Mouse (Mus musculus): Measurements from ENCODE around the gene Nme6. TPM values are rescaled to one million over a fixed set of nuclear protein-coding genes. Genes with fewer than 3 reads are reported as not detected.
A peak's percentile ranks its signal among the peaks of the same experiment; 100 is the strongest.
"Not testable (repeated sequence)": the region's sequence is repeated elsewhere in the genome, so short reads cannot be mapped to it uniquely, and the experiment has no call there.

The Nme6 gene
- 6.5 and 9.3 TPM in 2 replicates for total RNA-seq (2017)

DNA sequence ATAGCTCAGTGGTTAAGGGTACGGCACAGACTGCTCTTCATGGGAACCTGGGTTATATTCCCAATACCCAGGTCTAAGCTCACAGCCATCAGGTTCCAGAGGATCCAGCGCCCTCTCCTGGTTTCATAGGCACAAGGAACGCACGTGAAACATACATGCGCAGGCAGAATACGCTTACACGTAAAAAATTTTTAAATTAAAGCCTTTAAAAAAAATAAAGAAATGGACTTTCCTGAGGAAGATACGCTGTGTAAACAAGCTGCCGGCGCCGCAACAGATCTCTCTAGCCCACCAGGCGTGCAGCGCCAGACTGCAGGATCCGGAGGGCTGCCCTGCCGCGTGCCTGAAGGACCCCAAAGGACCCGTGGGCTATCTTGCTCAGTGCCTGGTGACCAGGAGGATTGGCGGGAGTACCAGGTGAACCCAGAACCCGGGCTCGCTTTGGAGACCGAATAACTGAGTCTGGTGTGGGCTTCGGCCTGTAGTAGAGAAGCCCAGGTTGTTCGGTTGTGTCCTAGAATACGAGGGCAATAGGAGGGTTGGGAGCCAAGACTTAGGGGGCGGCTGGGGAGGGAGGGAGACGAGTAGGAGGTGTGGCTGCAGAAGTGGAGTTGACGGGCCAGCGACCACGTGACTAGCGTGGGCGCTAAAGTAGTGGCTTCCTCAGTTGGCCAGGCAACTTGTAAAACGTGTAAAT is at the start of gene Nme6:
Gene Nme6, plus strand, starts transcription at position 359 of the 697 bp plus-strand sequence.
- ATAC-seq (ENCODE audit: extremely low read depth, insufficient number of reproducible peaks, low FRiP score, poor library complexity, severe bottlenecking) = peak; percentile 89

DNA sequence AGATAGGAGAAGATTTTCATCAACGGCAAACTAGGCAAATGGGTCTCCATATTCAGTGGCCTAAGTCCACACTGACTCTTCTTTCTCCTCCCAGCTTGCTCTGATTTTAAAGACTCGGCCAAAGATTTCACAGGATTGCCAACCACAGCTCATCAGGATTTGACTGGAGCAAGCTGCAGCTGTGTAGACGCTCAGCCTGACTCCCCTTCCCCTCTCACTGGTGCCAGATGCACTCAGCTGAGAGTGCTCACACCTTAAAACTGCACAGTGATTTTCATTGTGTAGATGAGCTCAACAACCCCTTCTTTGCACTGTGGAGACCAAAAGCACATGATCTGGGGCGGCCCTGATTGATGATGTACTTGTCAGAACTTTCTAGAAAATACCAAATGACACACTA is 42.0 kb upstream of the Nme6 start, which contains the start of gene Fbxw27:
Gene Fbxw27, minus strand, starts transcription at position 101 of the 400 bp plus-strand sequence.
- ATAC-seq (ENCODE audit: extremely low read depth, insufficient number of reproducible peaks, low FRiP score, poor library complexity, severe bottlenecking) = not testable (repeated sequence)

DNA sequence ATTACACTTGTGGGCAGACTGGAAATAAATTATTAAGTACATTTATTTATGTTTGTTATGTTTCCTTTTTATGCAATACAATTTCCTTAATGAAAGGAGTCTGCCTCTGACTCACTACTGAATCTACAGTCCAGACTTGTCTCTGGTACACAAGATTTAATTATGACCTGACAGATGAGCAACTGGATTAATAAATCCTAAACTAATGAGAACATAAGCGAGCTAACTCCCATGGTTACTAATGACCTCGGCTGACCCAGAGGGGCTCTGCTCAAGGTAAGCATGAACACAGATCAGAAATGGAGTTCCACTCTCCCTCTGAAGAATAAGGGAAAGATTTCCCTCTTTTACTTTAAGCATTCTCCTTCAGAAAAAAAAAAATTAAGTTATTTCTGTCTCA is 37.3 kb upstream of the Nme6 start:
- ATAC-seq (ENCODE audit: extremely low read depth, insufficient number of reproducible peaks, low FRiP score, poor library complexity, severe bottlenecking) = no peak

DNA sequence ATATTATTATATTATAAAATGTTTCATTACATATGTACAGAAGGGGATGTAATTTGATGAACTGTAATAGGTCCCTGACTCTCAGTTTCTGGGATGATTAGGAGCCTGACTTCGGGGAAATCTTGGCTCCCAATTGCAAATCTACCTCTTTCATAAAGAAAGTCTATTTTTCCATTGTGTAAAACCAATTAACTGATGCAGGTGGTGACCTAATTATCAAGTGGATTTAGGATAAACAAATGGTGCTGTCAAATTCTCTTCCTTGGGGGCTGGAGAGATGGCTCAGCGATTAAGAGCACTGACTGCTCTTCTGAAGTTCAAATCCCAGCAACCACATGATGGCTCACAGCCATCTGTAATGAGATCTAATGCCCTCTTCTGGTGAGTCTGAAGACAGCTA is 36.7 kb upstream of the Nme6 start:
- ATAC-seq (ENCODE audit: extremely low read depth, insufficient number of reproducible peaks, low FRiP score, poor library complexity, severe bottlenecking) = no peak

DNA sequence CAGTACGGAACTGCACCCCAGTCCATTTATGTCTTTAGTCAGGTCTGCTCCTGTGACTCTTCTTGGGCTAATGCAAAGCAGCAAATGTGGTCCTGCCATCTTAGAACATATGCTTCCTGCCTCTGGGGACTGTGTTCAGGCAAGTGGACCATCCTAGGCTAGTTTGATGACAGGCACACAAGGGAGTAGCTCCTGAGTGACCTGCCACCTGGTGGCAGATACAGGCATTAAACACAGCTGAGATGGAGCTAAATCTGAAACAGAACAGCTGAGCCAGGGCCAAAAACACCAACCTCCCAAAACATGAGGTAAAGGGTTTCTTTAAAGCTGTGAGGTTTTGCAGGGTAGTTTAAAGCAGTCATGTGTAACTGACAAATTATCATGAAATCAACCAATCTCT is 34.5 kb upstream of the Nme6 start:
- no peak for ATAC-seq (ENCODE audit: extremely low read depth, insufficient number of reproducible peaks, low FRiP score, poor library complexity, severe bottlenecking)

DNA sequence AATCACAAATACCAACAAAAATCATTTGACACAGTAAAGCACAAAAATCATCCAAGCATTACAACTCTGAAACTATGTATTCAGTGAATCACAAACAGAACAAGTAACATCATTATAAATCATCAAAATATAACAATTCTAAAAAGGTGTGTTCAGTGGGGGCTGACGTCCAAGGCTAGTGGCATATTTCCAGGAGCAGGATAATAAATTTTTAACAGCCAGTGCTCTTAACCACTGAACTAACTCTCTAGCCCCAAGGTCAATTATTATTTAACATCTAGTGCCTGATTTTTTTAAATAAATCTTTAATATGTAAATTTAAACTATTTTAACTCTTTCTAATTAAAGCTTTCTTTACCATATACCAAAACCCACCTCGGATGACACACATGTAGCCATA is 27.0 kb upstream of the Nme6 start:
- not testable (repeated sequence) for ATAC-seq (ENCODE audit: extremely low read depth, insufficient number of reproducible peaks, low FRiP score, poor library complexity, severe bottlenecking)

DNA sequence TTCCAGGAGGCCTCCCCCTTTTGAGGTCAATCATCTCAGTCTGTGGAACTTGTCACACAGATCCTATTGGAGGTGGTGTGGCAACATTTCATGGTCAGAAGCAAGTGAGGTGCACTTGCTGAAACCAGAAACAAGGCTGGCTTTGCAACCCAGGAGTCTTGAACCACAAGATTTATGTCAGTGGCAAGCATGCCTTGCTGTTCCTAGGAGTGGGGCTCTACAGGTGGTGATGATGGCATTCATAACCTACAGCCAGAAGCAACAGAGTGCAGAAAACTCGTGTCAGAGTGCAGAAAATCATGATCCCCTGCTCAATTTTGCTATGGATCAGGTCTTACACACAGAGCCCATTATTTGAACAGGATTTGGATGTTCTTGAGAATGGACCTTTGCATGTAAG is 26.3 kb upstream of the Nme6 start:
- no peak for ATAC-seq (ENCODE audit: extremely low read depth, insufficient number of reproducible peaks, low FRiP score, poor library complexity, severe bottlenecking)

DNA sequence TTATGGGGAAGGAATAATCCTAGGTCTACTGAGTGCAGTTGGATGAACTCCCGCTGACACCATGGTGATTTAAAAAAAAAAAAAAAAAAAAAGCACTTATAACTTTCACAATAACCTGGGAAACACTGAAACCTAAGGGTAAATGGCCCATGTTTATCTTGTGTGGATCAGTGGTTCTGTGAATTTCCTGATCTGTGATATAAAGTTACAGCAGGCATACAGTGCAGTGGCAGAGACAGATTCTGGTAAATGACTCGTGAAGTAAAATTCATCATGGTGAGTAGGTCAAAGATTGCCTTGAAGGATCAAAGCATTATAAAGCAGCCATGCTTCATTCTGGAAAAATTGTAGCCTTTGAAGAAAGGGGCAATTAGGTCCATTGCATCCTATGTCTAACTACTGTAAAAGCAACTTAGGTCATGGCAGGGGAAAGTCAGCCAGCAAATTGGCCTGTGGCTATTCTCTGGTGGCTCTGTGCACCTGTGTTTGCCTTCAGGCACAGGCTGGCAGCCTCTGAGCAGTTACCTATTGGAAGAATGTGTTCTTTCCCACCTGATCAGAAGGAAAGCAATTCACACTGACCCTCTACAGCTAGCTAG is 25.8 kb upstream of the Nme6 start:
- ATAC-seq (ENCODE audit: extremely low read depth, insufficient number of reproducible peaks, low FRiP score, poor library complexity, severe bottlenecking) = no peak

DNA sequence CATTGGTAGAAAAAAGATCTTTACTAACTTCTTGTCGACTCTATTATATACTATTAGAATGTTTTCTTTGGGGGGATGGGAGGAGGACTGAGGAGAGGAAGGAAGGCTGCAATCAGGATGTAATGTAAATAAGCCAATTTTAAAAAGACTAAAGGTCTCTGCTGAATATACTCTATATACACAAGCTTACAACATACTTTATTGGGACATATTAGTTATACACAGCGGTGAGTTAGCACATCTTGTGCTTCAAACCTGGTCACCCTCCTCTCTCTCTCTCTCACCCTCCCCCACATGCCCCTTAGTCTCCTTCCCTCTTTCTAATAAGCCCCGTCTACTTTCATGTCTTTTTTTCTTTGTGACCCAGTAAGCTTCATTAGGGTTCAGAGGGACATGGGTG is 24.7 kb upstream of the Nme6 start:
- no peak for ATAC-seq (ENCODE audit: extremely low read depth, insufficient number of reproducible peaks, low FRiP score, poor library complexity, severe bottlenecking)

DNA sequence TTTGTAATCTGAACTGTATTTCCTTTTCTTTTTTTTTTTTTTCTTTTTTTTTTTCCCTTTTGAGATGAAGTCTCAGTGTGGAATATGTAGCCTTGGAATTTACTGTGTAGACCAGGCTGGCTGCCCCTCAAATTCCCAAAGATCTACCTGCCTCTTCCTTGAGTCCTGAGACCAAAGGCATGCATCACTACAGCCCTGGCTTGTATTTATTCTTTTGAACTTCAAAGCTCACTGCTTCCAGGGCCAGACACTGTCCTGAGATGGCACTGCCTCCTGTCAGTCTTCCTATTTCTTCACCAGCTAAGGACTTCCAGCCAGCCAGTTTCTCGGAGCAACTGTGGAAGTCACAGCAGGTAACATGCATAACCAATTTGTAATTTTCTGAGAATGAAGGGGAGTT is 20.6 kb upstream of the Nme6 start, which contains the start of gene Spink8:
Gene Spink8, plus strand, starts transcription at position 301 of the 400 bp plus-strand sequence.
- no peak for ATAC-seq (ENCODE audit: extremely low read depth, insufficient number of reproducible peaks, low FRiP score, poor library complexity, severe bottlenecking)

DNA sequence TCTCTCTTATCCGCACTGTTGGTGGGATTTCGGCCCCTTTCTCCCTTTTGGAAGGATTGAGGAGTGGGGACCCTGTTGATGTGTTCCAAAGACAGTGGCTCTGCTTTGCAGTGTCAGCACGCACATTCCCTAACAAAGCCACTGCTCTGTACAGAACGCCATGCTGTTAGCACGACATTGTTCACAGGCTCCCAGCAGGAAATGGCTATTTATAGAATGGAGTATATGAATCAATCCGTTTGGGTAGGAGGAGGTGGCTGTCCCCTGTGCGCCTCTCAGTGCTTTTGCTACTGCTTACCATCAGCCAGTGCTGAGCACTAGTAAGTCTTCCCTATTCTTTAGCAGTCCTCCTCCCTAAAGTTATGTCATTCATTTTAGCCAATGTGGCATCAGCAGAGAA is 19.1 kb upstream of the Nme6 start:
- no peak for ATAC-seq (ENCODE audit: extremely low read depth, insufficient number of reproducible peaks, low FRiP score, poor library complexity, severe bottlenecking)

DNA sequence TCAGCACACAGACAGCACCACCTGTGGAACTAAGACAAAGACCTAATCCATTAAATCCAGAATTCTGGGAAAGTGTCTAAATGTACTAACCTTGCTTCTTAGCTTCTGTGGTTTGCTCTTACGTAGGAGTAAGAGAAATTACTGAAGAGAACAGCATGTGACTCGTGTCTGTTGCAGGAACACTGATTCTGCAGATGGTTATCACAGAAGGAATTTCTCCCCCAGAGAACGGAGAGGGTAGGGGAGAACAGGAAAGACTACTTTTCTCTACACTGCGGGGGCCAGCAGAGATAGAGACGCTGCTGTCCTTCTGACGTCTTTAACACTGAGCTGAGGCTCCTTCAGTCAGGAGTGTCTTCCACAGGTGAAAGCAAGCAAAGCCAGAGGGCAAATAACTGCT is 16.2 kb upstream of the Nme6 start:
- no peak for ATAC-seq (ENCODE audit: extremely low read depth, insufficient number of reproducible peaks, low FRiP score, poor library complexity, severe bottlenecking)

DNA sequence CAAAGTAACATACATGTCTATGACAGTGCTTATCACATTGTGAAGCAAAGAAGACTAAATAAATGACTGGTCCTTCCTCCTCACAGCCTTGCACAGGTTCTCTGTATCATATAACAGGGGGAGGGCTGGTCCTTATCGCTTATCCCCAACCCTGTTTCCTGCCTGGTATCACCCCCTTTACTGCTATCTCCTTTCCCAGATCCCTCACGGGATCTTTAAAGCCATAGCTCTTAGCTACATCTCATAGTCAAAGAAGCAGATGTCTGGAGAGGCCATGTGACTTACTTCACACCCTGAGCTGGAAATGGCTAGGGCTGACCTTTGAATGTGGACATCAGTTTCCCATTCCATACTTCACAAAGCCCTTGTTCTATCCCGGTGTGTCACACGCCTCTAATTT is 6.8 kb upstream of the Nme6 start:
- ATAC-seq (ENCODE audit: extremely low read depth, insufficient number of reproducible peaks, low FRiP score, poor library complexity, severe bottlenecking) = no peak

DNA sequence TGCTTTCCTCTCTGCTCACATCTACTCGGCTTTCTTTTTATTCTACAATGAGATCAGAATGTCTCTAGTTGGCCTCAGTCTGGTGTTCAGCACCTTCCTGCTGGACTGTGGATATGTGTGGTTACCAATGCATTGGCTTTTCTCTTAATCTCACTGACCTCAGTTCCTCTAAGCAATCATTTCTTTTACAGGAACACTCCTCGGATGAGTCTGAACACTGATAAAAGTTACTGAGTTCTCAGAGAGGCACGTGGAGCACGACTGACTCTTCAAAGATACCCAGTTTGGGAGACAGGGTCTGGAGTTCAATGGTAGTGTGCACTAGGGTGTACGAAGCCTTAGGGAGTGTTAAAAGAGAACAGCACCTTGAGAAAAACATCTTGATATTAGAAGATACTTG is 6.4 kb upstream of the Nme6 start:
- no peak for ATAC-seq (ENCODE audit: extremely low read depth, insufficient number of reproducible peaks, low FRiP score, poor library complexity, severe bottlenecking)

DNA sequence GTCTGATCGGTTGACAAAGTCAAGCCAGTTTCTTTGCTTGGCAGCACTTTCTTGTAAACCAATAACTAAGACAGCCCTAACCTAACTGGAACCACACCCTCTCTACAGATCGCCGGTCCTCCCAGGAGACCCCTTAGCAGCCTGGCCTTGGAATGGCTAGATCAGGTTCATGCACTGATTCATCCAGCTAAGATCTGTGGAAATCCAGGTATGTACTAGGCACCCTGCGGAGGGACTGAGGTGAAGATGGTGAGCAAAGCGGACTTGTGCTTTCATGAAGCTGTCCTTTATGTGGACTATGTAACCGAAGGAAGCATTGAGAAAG is 501 bp downstream of the Nme6 start:
- no peak for ATAC-seq (ENCODE audit: extremely low read depth, insufficient number of reproducible peaks, low FRiP score, poor library complexity, severe bottlenecking)

DNA sequence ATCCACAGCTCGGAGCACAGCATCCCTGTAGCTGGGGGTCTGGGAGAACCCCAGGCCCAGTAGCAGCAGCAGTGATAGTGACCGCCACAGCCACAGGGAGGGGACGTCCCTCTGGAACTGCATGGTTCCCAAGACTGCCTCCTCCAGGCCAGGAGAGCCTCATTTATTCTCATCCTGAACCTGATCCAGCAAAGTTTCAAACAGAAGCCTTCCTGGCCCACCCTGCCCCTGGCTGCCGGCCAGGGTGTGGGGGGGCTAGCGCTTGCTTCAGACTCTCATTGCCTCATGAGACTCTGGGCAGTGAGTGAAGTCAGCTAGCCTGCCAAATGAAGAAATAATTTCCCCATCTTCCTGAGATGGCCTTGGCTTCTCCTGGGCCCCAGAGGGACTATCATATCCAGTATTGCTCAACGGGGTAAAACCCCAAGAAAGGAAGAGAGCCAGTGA is 16.8 kb downstream of the Nme6 start, which contains the start of gene Camp:
Gene Camp, minus strand, starts transcription at position 306 of the 447 bp plus-strand sequence.
- ATAC-seq (ENCODE audit: extremely low read depth, insufficient number of reproducible peaks, low FRiP score, poor library complexity, severe bottlenecking) = no peak

DNA sequence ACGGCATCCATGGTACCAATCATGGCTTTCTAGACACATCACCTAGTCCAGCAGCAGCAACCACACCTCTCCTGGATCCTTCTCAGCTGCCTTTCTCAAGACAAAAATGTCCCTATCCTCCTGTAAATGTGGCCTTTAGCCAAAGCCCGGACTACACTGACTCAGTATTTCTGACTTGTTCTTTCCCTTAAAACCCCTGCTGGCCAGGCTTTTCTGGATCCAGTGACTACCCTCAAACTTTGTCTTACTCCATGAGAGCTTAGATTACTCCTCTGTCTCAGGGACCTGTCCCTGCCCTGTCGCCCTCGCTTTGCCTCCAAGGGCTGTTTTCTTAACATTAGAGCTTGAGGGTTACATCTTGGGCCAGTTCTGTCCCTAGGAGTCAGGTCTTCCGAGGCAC is 17.6 kb downstream of the Nme6 start:
- ATAC-seq (ENCODE audit: extremely low read depth, insufficient number of reproducible peaks, low FRiP score, poor library complexity, severe bottlenecking) = no peak

DNA sequence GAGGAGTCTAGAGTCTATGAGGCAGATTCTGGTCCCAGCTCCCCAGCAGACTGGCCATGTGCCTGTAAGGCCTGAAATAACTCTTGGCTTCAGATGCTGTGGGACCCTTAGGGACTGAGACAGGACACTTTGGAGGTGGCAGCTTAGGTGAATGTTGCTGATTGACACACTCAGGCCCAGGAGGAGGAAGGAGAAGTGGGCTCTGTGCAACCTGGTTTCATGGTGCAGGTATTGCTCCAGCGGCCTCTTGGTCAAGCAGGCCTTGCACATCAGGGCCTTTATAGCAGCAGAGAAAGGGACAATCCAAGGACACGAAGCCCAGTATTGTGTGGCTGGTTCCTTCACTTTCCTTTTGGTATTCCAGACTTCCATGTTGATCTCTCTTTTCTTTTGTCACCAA is 21.8 kb downstream of the Nme6 start:
- ATAC-seq (ENCODE audit: extremely low read depth, insufficient number of reproducible peaks, low FRiP score, poor library complexity, severe bottlenecking) = 0 out of 2 replicates have a peak, but pooled peaks have one; percentile 16

DNA sequence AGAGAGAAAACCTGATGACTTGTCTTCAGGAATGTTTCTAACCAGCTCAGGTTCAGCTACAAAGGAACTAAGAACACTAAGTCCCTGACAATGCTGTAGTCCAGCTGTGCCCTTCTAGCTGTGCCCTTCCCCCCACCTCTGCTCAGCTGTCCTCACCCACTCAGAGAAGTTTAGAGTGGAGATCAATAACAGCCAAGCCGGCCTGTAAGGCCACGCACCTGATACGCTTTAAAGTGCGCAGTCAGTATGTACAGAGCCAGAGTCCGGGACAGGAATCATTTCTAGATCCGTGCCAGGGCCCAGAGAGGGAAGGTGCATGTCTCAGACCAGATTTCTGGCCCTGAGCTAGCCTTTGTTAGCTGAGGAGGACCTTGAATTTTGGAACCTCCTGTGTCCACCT is 23.4 kb downstream of the Nme6 start:
- ATAC-seq (ENCODE audit: extremely low read depth, insufficient number of reproducible peaks, low FRiP score, poor library complexity, severe bottlenecking) = no peak

DNA sequence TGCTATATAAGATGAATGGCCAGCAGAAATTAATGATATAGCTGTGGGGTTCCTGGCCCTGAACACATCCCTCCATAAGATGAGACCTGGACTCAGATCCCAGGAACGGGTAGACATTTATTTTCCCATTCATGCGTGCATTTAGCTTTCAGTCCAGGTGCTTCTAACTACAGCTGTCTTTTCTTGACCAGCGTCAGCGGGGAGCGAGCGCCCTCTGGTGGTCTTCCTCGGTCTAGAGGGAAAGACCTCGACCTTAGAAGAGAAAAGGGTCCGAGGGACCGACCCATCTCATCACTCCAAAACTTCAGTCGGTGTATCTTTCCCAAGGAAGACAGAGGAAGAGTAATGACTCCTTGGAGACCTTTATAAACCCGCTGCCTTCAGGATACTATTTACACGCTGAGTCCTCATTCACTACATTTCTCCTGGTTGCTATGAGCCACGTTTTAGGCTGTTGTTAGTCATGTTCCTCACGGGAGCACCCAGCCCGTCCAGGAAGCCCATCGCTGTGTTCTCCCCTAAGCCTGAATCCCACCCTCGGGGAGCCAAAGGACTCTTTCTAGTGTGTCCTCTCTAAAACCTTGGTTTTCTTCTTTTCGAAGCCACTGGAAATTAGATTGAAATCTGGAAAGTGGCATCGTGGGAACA is 30.0 kb downstream of the Nme6 start:
- ATAC-seq (ENCODE audit: extremely low read depth, insufficient number of reproducible peaks, low FRiP score, poor library complexity, severe bottlenecking) = peak; percentile 76

All from neutrophil, adult 5-6 weeks (primary cell).